Mouse (Mus musculus): ENCODE data around the gene Pilrb2. TPM values are rescaled to one million over a fixed set of nuclear protein-coding genes. Genes with fewer than 3 reads are reported as not detected.
"Not testable (repeated sequence)": the region's sequence is repeated elsewhere in the genome, so short reads cannot be mapped to it uniquely, and the experiment has no call there.

The Pilrb2 gene
- total RNA-seq, 2 experiments from 2014 or later: not detected

DNA sequence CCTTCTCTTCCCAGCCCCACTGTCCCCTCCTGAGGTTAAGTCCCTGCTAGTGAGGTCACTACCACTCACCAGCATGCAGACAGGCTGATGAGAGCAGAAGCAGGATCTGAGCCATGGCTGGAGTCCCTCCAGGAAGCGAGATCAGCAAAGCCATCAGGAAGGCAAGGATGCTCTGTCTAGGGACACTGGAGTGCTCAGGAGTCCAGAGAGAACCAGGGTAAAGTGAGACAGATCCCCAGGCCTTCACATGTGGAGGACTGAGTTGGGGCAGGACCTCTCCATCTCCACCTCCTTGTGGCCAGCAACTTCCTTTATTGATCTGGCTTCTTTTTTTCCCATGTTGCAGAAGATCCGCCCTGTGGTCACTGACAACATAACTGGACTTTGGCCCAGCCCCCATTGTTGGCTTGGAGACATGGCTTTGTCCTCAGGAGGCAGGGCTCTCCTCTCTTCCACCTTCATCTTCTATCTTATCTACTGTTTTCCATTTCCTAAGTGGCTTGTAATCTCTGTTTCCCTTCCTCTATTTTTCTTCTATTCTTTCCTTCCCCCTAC, 35.6 kb downstream of the Pilrb2 start, which contains the start of gene Pilra:
Pilra (minus strand) TSS at position 316 of the 555 bp plus-strand sequence.
- intact Hi-C loops (cut with DNase I); DNase-seq: not testable (repeated sequence)

DNA sequence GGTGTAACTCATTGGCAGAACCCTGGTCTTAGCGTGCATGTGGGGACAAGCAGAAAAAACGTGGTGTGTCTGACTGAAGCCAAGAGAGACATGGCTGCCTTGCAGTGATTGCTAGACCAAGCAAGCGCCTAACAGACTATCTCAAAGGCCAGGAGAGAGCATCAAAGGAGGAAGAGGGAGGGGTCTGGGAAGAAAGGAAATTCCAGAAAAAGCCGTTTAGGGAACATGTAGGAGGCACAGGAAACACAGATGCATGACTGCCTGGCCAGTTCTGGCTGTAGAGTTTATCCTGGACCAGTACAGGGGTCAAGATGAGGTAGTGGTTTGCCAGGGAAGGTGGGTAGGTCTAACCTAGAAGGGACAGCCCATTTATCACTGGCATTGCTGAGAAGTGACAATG, 38.1 kb downstream of the Pilrb2 start:
- no peak for DNase-seq
- intact Hi-C loops (cut with DNase I): no loop called here

DNA sequence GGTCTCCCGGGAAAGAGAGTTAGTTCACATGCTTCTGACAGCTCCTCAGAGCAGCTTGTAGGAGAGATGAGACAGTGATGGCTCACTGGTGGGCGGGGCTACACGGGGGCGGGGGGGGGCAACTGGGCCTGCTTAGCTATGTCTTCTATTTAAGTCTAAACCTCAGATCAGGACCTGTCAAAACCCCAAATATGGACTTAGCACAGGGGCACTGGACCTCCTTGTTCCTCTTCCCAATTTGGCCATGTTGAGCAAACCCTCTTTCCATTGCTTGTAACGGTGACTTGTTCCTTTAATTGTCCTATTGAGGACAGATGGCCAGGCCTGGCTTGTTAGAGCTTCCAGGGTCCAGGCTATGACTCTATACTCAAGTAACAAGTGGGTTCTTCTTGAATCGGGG, 40.1 kb downstream of the Pilrb2 start:
- intact Hi-C loops (cut with DNase I): no loop called here
- no peak for DNase-seq

DNA sequence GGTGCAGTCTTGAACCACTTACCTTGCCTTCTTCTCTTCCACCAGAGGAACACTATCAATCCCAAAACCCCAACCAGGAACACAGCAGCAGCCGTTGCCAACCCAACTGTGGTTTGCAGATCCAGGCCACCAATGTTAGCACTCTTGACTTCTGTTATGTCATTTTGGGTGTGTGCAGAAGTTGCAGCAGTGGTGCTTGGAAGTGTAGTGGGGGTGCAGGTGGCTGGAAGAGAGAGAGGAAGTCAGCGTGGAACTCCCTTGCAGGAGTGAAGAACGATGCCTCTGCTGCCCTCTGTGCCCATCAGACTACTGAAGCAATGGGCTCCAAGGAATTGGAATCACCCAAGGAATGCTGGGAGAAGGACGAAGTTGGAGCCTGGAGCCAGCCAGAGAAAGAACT, 40.5 kb downstream of the Pilrb2 start:
- no peak for DNase-seq
- intact Hi-C loops (cut with DNase I): no loop called here

DNA sequence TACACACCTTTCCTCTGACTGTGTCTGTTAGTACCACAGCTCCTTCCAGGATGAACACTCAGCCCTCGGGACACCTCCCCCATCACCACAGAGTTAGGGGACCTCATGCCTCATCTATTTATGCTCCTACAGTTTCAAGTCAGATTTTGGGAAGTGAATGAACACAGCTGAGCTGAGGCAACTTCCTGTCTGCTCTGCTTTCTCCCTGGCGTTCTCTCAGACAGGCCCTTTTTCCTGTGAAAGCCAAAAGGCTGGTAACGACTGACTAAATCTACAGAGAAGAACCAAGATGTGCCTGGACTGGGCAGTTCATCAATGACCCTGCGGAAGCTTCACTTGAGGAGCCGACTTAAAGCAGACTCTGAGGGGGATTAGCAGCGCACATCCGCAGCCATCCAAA, 41.4 kb downstream of the Pilrb2 start:
- DNase-seq: no peak
- intact Hi-C loops (cut with DNase I): no loop called here

DNA sequence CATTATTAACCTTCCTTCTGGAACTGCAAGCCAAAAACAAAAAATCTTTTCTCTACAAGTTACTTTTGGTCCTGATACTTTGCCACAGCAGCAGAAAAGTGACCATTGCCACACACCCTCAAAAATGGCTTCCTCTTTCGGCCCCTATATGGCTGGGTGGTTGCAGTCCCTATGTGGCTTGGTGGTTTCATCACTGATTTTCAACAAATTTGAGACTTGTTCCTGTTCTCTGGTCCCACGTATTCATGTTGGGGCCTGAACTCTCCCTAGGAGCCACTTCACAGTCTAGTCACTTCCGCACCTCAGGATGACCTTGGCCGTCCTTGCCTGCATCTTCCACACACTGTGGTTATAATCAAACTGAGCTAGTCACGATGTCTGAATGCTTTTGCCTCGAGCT, 42.9 kb downstream of the Pilrb2 start:
- no peak for DNase-seq
- intact Hi-C loops (cut with DNase I): no loop called here

DNA sequence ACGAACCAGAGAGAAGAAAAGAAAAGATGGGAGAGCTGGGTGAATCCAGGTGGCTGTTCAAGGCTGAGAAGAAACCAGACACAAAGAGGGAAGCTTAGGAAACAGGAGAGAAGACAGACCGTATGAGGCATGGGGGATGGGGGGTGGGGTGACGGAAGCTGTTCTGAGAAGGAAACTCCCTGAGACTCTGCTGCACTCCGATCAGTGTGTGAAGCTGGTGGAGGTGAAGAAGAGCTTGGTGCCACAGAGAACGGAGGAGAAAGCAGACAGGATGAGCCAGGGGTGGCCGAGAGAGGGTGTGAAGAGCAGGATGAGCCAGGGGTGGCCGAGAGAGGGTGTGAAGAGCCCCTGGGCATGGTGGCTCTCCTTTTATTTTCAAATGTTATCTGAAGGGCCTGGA, 45.2 kb downstream of the Pilrb2 start:
- DNase-seq: no peak
- intact Hi-C loops (cut with DNase I): no loop called here

DNA sequence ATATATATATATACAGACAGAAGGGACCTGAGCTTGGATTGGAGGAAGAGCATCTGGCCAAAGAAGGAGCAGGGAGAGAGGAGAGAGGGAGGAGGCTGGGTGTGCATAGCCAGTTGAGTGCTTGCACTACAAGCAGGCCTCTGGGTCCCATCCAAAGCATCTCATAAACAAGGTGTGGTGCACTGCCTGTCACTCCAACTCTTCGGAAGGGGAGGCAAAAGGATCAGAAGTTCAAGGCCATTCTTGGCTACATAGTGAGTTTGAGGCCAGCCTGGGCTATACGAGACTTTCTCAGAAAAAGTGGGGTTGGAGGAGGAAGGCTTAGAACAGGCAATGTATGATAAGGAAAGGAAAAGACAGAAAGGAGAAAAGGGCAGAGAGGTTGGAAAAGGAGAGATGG, 45.6 kb downstream of the Pilrb2 start:
- DNase-seq: no peak
- intact Hi-C loops (cut with DNase I): no loop called here

DNA sequence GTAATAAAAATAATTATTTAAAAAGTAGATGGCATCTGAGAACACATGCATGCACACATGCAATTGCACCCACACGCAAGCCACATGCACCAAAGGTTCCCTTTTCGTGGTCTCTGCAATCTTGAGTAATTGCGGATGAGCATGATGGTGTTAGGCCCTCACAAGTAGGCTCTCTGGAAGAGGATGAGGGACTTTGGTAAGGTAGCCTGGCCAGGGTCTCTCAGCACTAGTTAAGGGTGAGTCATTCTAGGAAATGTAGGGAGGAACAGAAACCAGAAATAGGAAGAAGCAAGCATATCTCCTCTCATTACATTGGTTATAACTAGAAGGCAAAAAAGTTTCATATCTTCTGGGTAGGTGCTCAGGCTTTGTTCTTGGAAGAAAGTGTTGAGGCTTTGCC, 46.6 kb downstream of the Pilrb2 start:
- intact Hi-C loops (cut with DNase I): no loop called here
- DNase-seq: no peak

DNA sequence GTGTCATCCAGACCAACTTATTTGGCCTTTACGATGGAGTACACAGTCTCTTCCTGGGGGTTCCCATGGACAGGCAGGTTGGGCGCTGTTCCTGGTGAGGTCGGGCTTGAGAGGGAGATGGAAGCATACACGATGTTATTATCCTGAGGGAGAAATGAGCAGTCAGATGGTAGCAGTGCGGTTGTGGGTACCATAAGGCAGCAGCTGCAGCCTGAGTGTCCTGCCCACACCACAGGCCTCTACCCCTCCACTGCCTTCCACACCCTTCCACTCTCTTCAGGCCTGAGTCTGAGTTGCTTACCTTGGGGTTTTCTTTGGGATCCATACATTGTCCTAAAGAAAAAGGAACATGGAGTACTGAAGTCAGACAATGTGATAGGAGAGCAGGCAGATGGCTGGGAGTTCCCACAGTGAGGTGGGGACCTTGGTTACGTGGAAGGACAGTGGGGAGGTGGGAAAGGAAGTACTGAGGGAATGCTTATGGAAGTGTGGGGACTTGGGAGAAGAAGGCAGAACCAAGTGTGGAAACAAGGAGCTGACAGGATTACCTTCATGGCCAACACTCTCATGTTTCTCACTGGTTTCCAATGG, 48.1 kb downstream of the Pilrb2 start:
- no peak for DNase-seq
- intact Hi-C loops (cut with DNase I): no loop called here

DNA sequence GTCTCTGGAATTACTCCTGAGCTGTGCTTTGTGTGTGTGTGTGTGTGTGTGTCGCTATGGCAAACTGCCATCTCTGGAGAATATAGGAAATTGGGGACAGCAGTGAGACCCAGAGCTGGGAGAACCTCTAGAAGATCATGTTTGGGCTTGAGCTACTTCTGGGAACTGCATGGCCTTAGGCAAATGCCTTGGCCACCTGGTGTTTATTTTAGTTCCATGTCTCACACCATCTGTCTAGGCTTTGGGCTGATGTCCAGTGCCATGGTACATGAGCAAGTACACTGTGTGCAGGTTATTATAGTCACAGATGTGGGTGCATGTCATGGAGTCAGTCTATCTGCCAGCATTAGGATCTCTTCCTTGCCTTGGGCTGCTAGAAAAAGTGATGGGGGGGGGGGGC, 49.0 kb downstream of the Pilrb2 start:
- intact Hi-C loops (cut with DNase I): no loop called here
- peak; percentile 7 for DNase-seq

DNA sequence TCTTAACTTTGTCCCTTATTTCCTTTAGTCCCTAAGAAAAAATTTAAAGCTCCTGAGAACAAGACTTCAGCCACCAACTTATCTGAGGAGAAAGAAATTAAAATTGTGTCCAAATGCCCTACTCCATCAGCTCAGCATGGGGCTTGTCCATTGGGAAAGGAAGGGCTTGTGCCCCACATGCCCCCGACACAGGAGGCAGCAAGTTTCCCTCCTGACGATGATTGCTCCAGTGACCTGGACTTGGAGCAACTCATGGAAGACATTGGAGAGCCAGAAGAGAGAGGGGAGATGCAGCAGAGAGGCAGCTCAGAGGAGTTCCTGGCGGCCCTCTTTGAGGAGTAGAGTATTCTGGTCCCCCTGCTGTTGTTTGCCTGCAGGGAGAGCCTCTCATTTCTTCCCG, 49.5 kb downstream of the Pilrb2 start:
- DNase-seq: no peak
- intact Hi-C loops (cut with DNase I): no loop called here

DNA sequence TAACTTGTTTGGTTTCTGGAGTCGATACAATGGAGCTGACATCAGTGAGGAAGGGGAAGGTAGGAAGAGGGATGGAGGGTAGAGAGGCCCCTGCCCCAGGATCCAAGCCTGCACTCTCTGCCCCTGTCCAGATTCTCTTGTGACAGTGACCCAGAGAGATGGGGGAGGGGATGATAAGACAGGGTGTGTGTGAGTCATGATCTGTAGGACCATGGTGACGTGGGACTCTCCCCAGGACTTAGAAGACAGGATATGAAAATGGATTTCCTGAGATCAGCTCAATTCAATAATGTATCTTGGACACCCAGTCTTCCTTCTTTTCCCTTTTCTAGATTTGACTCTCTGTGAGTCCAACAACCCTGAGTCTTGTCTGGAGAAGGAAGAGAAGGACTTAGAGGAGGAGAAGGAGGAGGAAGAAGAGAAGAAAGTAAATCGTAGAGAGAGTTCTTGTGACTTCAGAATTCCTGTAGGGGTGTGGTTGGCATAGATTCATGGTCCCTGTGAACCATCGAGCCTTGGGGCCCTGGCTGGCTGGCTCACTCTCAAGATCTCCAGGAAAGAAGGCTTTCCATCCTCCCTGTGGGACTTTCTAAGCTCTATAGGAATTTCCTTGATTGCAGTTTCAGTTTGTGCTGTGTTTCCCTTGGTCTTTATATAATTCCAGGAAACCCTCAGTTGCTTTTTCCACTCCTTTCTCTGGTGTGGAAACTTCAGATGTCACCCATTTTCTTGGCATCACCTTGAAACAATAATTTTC, 54.0 kb downstream of the Pilrb2 start:
- no peak for DNase-seq
- intact Hi-C loops (cut with DNase I): no loop called here

Other genes starting within 250 kb of the Pilrb2 start
- under 1 TPM in 1 of 2 experiments, not detected in 1; 0.20 TPM for gene Fbxo24, start 242.8 kb downstream of the Pilrb2 start, total RNA-seq (2021)
- 10 to 100 TPM; 13.7 to 13.9 TPM for gene Lrch4, start 242.7 kb downstream of the Pilrb2 start, total RNA-seq (2021)
- gene Gm20605, start 242.6 kb downstream of the Pilrb2 start, total RNA-seq (2021): 10 to 100 TPM in 1 of 2 experiments, 1 to 10 TPM in 1; 9.9 to 10.2 TPM
- gene Sap25, start 230.5 kb downstream of the Pilrb2 start, total RNA-seq (2021): 1 to 10 TPM; 2.8 to 4.9 TPM
- under 1 TPM in 1 of 2 experiments, not detected in 1; 0.28 TPM for gene Irs3, start 226.1 kb downstream of the Pilrb2 start, total RNA-seq (2021)
- gene Agfg2, start 187.1 kb downstream of the Pilrb2 start, total RNA-seq (2021): 10 to 100 TPM; 23.9 to 24.7 TPM
- 100 to 1,000 TPM; 195 to 197 TPM for gene Nyap1, start 130.2 kb downstream of the Pilrb2 start, total RNA-seq (2021)
- gene Tsc22d4, start 126.1 kb downstream of the Pilrb2 start, total RNA-seq (2021): 10 to 100 TPM; 61.6 to 71.9 TPM
- gene Ppp1r35, start 93.0 kb downstream of the Pilrb2 start, total RNA-seq (2021): 10 to 100 TPM; 28.4 to 38.6 TPM
- 10 to 100 TPM; 32.9 to 35.2 TPM for gene Mepce, start 84.2 kb downstream of the Pilrb2 start, total RNA-seq (2021)
- gene Zcwpw1, start 84.0 kb downstream of the Pilrb2 start, total RNA-seq (2021): 1 to 10 TPM; 5.4 to 6.1 TPM
- gene Pilra, start 35.5 kb downstream of the Pilrb2 start, total RNA-seq (2021): 1 to 10 TPM in 1 of 2 experiments, under 1 TPM in 1; 0.91 to 1.0 TPM
- gene Pilrb1, start 13.7 kb downstream of the Pilrb2 start, total RNA-seq (2021): not detected
- not detected for gene Cyp3a13, start 49.8 kb upstream of the Pilrb2 start, total RNA-seq (2021)
- gene Gjc3, start 91.3 kb upstream of the Pilrb2 start, total RNA-seq (2021): under 1 TPM; 0.58 to 0.76 TPM
- gene Azgp1, start 109.7 kb upstream of the Pilrb2 start, total RNA-seq (2021): not detected
- gene Smok3a, start 149.4 kb upstream of the Pilrb2 start, total RNA-seq (2021): not detected
- not detected for gene Smok3b, start 149.6 kb upstream of the Pilrb2 start, total RNA-seq (2021)
- not detected for gene Smok3c, start 181.4 kb upstream of the Pilrb2 start, total RNA-seq (2021)
- gene Zkscan1, start 213.3 kb upstream of the Pilrb2 start, total RNA-seq (2021): 10 to 100 TPM; 44.6 to 45.1 TPM
- gene Zscan21, start 245.1 kb upstream of the Pilrb2 start, total RNA-seq (2021): 10 to 100 TPM; 34.9 to 35.7 TPM